23 mouse cellular contexts compared by ENCODE assay signal in the genomic region with DNA sequence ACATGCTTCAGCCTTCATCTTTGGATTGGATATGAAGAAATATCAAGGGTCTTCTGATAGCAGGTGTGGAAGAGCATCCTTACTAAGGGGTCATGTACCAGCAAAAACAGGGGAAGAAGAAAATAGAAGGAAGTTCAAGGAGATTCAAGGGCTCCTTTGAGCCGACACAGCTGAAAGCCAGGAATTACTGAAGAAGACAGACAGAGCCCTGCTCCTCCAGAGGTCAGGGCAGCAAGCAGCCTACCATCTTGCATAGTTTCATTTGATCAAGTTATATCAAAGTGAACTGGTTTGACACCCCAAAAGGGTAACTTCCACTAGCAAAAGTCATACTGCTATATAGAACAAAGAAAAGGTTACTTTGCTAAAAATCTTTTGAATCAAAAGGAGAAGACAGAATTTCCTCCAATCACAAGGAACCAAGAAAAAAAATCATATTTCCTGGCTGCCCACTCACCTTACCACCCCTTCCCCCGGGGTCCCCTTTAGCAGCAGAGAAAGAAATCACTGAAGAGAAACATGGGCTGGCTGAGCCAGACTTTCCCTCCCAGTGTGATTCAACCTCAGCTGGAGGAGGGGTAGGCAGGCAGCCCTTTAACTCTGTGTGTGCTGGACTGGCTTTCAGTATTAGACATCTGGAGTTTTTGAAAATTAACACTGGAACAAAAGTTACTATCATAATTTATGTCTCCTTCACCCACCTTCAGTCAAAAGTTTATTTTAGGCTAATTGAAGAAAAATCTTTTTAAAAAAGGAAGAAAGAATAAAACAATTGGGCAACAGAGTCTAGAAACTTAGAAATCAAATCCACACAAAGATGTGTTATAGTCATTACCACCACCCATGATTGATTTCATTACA. TPM values are rescaled to one million over a fixed set of nuclear protein-coding genes. Genes with fewer than 3 reads are reported as not detected.
DNase-seq lines count a peak whose midpoint lies in the region; ATAC-seq and TF ChIP-seq lines count a peak whose summit lies in the region.
"Had no signal": no experiment of that assay in that cellular context is flagged by ENCODE, and none has a peak within 500 bp of the region (broad histone marks: within the 10 kb centered on the region; RNA-seq: fewer than 3 reads in every experiment).

No protein-coding gene starts in this region.

- peaks cover 7% of the 10 kb centered on the region; the same call in 1 of the 2 replicates for H3K4me1 ChIP-seq in kidney, embryonic 14.5 days (ENCODE audit: control insufficient read depth, insufficient read depth, low read length)
- H3K4me1 ChIP-seq in heart, embryonic 10.5 days, result 0 out of 2 replicates have a peak, but pooled peaks cover 6% of the 10 kb centered on the region
- H3K4me1 ChIP-seq: forebrain, embryonic 15.5 days; liver, embryonic 15.5 days; neural tube, embryonic 12.5 days had no signal

- no peaks in the 10 kb centered on the region for H3K36me3 ChIP-seq in kidney, embryonic 14.5 days (ENCODE audit: control insufficient read depth, insufficient read depth, low read length)
- H3K36me3 ChIP-seq in heart, embryonic 10.5 days, result no peaks in the 10 kb centered on the region
- H3K36me3 ChIP-seq: forebrain, embryonic 15.5 days; limb, embryonic 12.5 days; liver, embryonic 15.5 days; neural tube, embryonic 12.5 days had no signal

- no peak overlapping the region for H3K27ac ChIP-seq in kidney, embryonic 14.5 days (ENCODE audit: low read depth, low read length)
- no peak overlapping the region for H3K27ac ChIP-seq in heart, embryonic 10.5 days
- H3K27ac ChIP-seq: forebrain, embryonic 15.5 days; layer of hippocampus, adult 2 months; limb, embryonic 12.5 days; liver, embryonic 15.5 days; neural tube, embryonic 12.5 days; stomach, postnatal 0 days had no signal

- no peak overlapping the region for H3K4me2 ChIP-seq in kidney, embryonic 14.5 days (replicated peaks; ENCODE audit: low read depth, low read length)
- H3K4me2 ChIP-seq: forebrain, embryonic 15.5 days; limb, embryonic 12.5 days; liver, embryonic 15.5 days; neural tube, embryonic 12.5 days had no signal

- no peak for TF ChIP-seq POLR2A in brain, embryonic 14.5 days (IDR thresholded peaks at IDR 0.05; ENCODE audit: borderline replicate concordance, extremely low read depth, insufficient read depth, insufficient read length, poor library complexity, severe bottlenecking)

- no peaks in the 10 kb centered on the region for H3K27me3 ChIP-seq in kidney, embryonic 14.5 days (ENCODE audit: control insufficient read depth, insufficient read depth, low read length)
- H3K27me3 ChIP-seq in heart, embryonic 10.5 days (ENCODE audit: insufficient read depth, poor library complexity, severe bottlenecking), result no peaks in the 10 kb centered on the region
- H3K27me3 ChIP-seq: forebrain, embryonic 15.5 days; limb, embryonic 12.5 days; liver, embryonic 15.5 days; neural tube, embryonic 12.5 days had no signal

- ATAC-seq in kidney, embryonic 14.5 days (ENCODE audit: low FRiP score, low TSS enrichment), result peak; percentile 85; the same call in 1 of the 2 replicates
- ATAC-seq in inflammation-experienced regulatory T-cells, adult 6 months, result peak; percentile 40
- ATAC-seq: forebrain, embryonic 15.5 days; hindbrain, embryonic 16.5 days; lung, postnatal 0 days; midbrain, embryonic 16.5 days had no signal

- H3K9me3 ChIP-seq in kidney, embryonic 14.5 days (ENCODE audit: control insufficient read depth, low read length), result no peaks in the 10 kb centered on the region
- H3K9me3 ChIP-seq in heart, embryonic 10.5 days, result no peaks in the 10 kb centered on the region
- H3K9me3 ChIP-seq: forebrain, embryonic 15.5 days; limb, embryonic 12.5 days; liver, embryonic 15.5 days; neural tube, embryonic 12.5 days had no signal

- TF ChIP-seq CTCF in brain, embryonic 14.5 days (IDR thresholded peaks at IDR 0.05; ENCODE audit: borderline replicate concordance, extremely low read depth, insufficient read depth, insufficient read length), result no peak

- no peak for DNase-seq in kidney, postnatal 14 days
- peak; percentile 6 for DNase-seq in CD4-positive helper T cell, adult 2 months (ENCODE audit: low read depth, low spot score)
- peak; percentile 24 for DNase-seq in brain, embryonic 14.5 days (ENCODE audit: low read depth)
- no peak for DNase-seq in heart, embryonic 10.5 days (ENCODE audit: low spot score)
- DNase-seq in right cerebral cortex, adult 18-20 months, result no peak
- DNase-seq: adrenal gland, adult 8-10 months; cerebellum, adult 11 months; gastrocnemius, postnatal 14 days; heart, postnatal 10 days; kidney, adult 9 months; right cerebral cortex, postnatal 25 days; thymus, postnatal 14 days had no signal

- H3K4me3 ChIP-seq in kidney, embryonic 14.5 days (ENCODE audit: low read length), result no peak overlapping the region
- no peak overlapping the region for H3K4me3 ChIP-seq in heart, embryonic 10.5 days
- H3K4me3 ChIP-seq: forebrain, embryonic 15.5 days; layer of hippocampus, adult 2 months; limb, embryonic 12.5 days; liver, embryonic 15.5 days; neural tube, embryonic 12.5 days had no signal

- H3K9ac ChIP-seq in kidney, embryonic 14.5 days (ENCODE audit: low read depth, low read length), result no peak overlapping the region
- H3K9ac ChIP-seq: forebrain, embryonic 15.5 days; limb, embryonic 12.5 days; liver, embryonic 15.5 days; neural tube, embryonic 12.5 days had no signal

- WGBS in kidney, embryonic 14.5 days, result 11% methylated on average over 2 of the region's 2 CpGs
- 25% methylated on average over 2 of the region's 2 CpGs for WGBS in heart, embryonic 10.5 days

RNA-seq across cellular contexts. Expression of a gene that starts 28.2 kb away (rescaled TPM):
- polyA plus RNA-seq in kidney, embryonic 14.5 days (2014; fragmentation: Nextera tagmentation; extraction: Ambion mirVana), result 1.1 and 3.5 TPM in 2 replicates
- polyA plus RNA-seq in brain, embryonic 14.5 days (2012; rRNA removed), result 2.0 and 2.8 TPM in 2 replicates
- 10 to 100 TPM; 41.2 to 50.7 (median 46.5) TPM for polyA plus RNA-seq in inflammation-experienced regulatory T-cells, adult 6 months (2017; shearing (Covaris generic))
- polyA plus RNA-seq in heart, embryonic 10.5 days (2016; fragmentation: Nextera tagmentation; extraction: Ambion mirVana), result 1.6 and 3.7 TPM in 2 replicates

Comparison
In these comparisons a context has a peak if more than half of its experiments do, and no peak if none do; other contexts are left out.
1. DNase-seq: peak in CD4-positive helper T cell, adult 2 months (single experiment) and brain, embryonic 14.5 days (single experiment); none in kidney, postnatal 14 days (single experiment), heart, embryonic 10.5 days (single experiment) and right cerebral cortex, adult 18-20 months (single experiment).